Mouse (Mus musculus): ENCODE results near the gene E030030I06Rik. TPM values are rescaled to one million over a fixed set of nuclear protein-coding genes. Genes with fewer than 3 reads are reported as not detected.
"Not testable (repeated sequence)": the region's sequence is repeated elsewhere in the genome, so short reads cannot be mapped to it uniquely, and the experiment has no call there.

The E030030I06Rik gene
- 11.5 and 14.4 TPM in 2 replicates for polyA plus RNA-seq (2016; fragmentation: Nextera tagmentation; extraction: Ambion mirVana)

DNA sequence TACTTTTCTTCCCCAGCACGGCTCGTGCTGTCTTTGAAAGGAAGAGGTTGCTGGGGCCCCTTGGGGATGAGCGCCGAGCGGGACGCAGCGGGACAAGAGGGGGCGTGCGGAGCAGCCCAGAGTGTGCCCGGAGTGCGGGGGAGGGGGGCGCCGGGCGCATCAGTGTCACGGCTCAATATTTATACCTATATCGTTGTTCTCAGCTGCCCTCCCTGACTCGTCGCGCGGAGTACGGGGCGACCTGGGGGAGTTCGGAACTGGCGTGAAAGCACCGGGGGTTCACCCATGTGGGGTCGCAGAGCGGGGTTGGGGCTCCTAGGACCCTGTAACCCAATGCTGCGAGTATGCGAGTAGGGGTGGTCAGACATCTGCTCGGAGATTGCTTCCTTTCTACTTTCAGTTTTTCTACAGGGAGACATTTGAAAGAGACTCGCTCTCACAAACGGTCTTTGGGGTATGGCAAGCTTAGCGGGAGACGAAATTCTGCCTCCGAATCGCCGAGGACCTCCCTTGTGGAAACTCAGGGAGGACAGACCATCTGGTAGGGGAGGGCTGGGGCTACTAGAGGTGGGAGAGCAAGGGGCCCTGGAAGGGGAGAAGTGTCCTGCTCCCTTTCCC, at the start of gene E030030I06Rik:
E030030I06Rik (minus strand) TSS at position 198 of the 618 bp plus-strand sequence.
- no peaks in the 10 kb centered on the region for H3K36me3 ChIP-seq (replicated peaks)
- peak within 1 kb of the TSS; percentile 65 for H3K4me3 ChIP-seq (replicated peaks)
- peaks cover 39% of the 10 kb centered on the region for H3K27me3 ChIP-seq
- under 1% methylated on average over 37 of the region's 37 CpGs for WGBS
- H3K9me3 ChIP-seq, result no peaks in the 10 kb centered on the region
- H3K27ac ChIP-seq, result peak within 1 kb of the TSS; percentile 68; the same call in 1 of the 2 replicates
- H3K9ac ChIP-seq, result peak within 1 kb of the TSS; percentile 67
- H3K4me1 ChIP-seq, result peaks cover 30% of the 10 kb centered on the region
- H3K4me2 ChIP-seq, result peak within 1 kb of the TSS; percentile 84
- ATAC-seq (ENCODE audit: low FRiP score), result peak; percentile 67

- peak; percentile 78 for ATAC-seq (ENCODE audit: low FRiP score)
- not testable (repeated sequence) for H3K4me3 ChIP-seq (replicated peaks); H3K9me3 ChIP-seq; H3K27ac ChIP-seq; H3K27me3 ChIP-seq; H3K9ac ChIP-seq; H3K36me3 ChIP-seq (replicated peaks); H3K4me1 ChIP-seq
- peak overlapping the region; percentile 32; the same call in 1 of the 2 replicates for H3K4me2 ChIP-seq
- 10% methylated on average over 7 of the region's 10 CpGs for WGBS
Measured at GRCm38 (mm10) chr10:22191035-22191434, 42.0 kb upstream of the E030030I06Rik start.

GRCm38 (mm10) chr10:22176515-22176914, 27.4 kb upstream of the E030030I06Rik start:
- ATAC-seq (ENCODE audit: low FRiP score); H3K9me3 ChIP-seq; H3K9ac ChIP-seq: not testable (repeated sequence)

DNA sequence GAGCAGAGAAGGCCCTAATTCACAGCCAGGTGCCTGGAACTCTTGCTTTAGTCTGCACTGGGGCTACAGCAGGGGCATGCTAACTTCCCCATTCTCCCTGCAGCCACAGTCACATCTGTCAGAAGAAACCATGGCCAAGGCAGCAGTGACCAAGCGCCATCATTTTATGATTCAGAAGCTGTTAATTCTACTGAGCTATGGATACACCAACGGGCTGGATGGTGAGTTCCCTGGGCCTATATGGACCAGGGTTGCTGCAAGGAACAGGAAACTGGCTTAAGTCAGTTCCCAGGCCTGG, 25.1 kb upstream of the E030030I06Rik start:
- H3K4me2 ChIP-seq; ATAC-seq (ENCODE audit: low FRiP score); H3K4me3 ChIP-seq (replicated peaks); H3K27me3 ChIP-seq; H3K9ac ChIP-seq; H3K4me1 ChIP-seq; H3K27ac ChIP-seq; H3K9me3 ChIP-seq; H3K36me3 ChIP-seq (replicated peaks): not testable (repeated sequence)
- WGBS, result 76% methylated on average over 2 of the region's 2 CpGs

More at GRCm38 (mm10) chr10:22176515-22176914, 27.4 kb upstream of the E030030I06Rik start:
- not testable (repeated sequence) for H3K4me2 ChIP-seq; H3K4me3 ChIP-seq (replicated peaks); H3K27me3 ChIP-seq; H3K27ac ChIP-seq; H3K36me3 ChIP-seq (replicated peaks); H3K4me1 ChIP-seq
- WGBS, result 83% methylated on average over 2 of the region's 2 CpGs

DNA sequence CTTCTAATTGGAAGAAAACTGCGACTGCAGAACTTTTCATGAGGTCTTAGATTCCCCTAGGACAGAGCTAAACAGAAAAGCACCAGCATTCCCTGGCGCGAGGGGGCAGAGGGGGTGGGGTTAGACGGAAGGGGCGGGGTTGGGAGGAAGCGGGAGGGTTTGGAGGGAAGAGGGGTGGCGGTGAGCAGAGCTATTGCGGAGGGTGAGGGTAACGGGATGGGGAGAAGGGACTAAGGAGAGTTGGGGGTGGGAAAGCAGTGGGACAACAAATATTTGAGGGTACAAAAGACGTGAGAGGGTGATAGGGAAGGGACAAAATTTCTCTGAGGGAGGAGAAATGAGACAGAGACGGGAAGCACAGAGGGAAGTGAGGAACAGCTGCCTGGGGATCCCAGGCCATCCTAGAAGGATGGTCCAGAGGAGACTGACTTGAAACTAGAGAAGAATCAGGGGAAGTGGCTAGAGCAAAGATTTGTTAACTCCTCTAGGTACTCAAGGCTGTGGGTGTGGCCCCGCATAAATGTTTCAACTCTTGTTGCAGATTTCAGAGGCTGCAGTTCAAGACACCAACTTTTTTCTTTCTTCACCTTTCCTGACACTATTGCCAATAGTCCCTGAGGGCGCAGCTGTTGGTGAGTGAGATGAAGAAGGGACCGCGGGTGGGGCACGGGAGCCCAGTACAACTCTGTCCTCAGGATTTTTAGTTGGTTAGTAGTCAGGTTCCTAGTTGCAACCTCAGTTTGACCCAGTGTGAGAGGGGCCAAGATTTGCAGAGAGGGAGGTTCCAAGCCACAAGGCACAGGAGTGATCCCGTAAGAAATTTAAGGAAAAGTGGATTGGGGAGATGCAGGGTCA, 24.5 kb upstream of the E030030I06Rik start:
- peak; percentile 73 for ATAC-seq (ENCODE audit: low FRiP score)
- H3K4me2 ChIP-seq, result peak overlapping the region; percentile 32
- not testable (repeated sequence) for H3K9me3 ChIP-seq; H3K27me3 ChIP-seq; H3K36me3 ChIP-seq (replicated peaks); H3K27ac ChIP-seq; H3K9ac ChIP-seq; H3K4me1 ChIP-seq; H3K4me3 ChIP-seq (replicated peaks)
- WGBS, result 16% methylated on average over 11 of the region's 17 CpGs

DNA sequence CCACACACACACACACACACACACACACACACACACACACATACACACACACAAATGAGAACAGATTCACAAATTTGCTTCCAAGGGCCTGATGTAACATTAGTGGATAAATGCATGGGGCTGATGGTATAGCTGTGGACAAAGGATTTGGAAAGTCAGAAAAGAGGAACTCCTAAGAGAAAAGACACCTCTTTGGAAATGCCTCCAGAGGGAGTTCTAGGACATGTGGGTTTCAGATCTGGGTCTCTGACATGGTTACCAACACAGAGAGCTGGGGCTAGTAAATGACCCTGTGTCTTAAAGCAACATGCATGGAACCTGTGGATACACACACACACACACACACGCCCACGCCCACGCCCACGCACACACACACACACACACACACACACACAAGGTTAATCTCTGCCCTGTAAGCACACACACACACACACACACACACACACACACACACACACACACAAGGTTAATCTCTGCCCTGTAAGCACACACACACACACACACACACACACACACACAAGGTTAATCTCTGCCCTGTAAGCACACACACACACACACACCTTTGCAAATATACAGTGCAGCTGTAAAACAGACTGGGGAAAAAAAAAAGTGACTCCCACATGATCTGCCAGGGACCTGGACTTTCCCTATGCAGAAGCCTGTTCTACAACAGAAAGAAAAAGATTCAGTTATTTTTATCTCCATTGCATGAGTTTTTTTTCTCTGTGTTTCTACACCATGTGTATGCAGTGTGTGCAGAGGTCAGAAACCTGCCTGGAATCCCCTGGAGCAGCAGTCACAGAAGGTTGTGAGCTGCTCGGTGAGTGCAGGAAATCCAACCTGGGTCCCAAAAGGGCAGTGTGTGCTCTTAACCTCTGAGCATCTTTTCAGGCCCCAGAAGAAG, 23.6 kb upstream of the E030030I06Rik start:
- WGBS, result 77% methylated on average over 4 of the region's 5 CpGs
- H3K9ac ChIP-seq; H3K4me3 ChIP-seq (replicated peaks); H3K4me1 ChIP-seq; H3K27ac ChIP-seq; H3K27me3 ChIP-seq; H3K9me3 ChIP-seq; H3K36me3 ChIP-seq (replicated peaks); ATAC-seq (ENCODE audit: low FRiP score): not testable (repeated sequence)
- peak overlapping the region; percentile 32 for H3K4me2 ChIP-seq

GRCm38 (mm10) chr10:22169116-22169515, 20.0 kb upstream of the E030030I06Rik start:
- not testable (repeated sequence) for H3K4me3 ChIP-seq (replicated peaks); H3K27ac ChIP-seq; ATAC-seq (ENCODE audit: low FRiP score); H3K4me1 ChIP-seq; H3K27me3 ChIP-seq; H3K36me3 ChIP-seq (replicated peaks); H3K4me2 ChIP-seq; H3K9me3 ChIP-seq; H3K9ac ChIP-seq

GRCm38 (mm10) chr10:22167061-22167460, 18.0 kb upstream of the E030030I06Rik start:
- ATAC-seq (ENCODE audit: low FRiP score); H3K36me3 ChIP-seq (replicated peaks); H3K9ac ChIP-seq; H3K27me3 ChIP-seq; H3K4me2 ChIP-seq; H3K9me3 ChIP-seq; H3K4me1 ChIP-seq; H3K27ac ChIP-seq; H3K4me3 ChIP-seq (replicated peaks): not testable (repeated sequence)
- 86% methylated on average over 1 of the region's 1 CpGs for WGBS

DNA sequence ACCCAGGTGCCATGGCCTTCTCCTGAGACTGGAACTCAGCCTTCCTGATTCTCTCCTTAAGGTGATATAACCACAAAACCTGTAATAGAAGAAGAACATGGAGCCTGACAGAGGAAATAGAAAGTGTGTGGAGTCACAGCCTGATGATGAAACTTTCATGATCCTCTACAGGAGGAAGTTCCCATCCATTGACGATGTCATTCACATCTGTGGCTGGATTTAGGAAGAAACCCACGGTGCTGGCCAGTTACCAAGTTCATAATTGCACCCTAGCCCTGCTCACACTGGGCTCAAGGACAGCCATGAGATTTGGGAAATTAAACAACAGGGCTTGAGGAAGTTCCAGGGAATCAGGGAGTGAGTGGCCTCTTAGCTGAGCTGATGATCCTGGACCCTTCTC, 17.0 kb upstream of the E030030I06Rik start:
- not testable (repeated sequence) for H3K9me3 ChIP-seq; H3K27ac ChIP-seq; H3K36me3 ChIP-seq (replicated peaks); ATAC-seq (ENCODE audit: low FRiP score); H3K9ac ChIP-seq; H3K4me1 ChIP-seq; H3K4me2 ChIP-seq; H3K4me3 ChIP-seq (replicated peaks)
- 68% methylated on average over 2 of the region's 2 CpGs for WGBS
- H3K27me3 ChIP-seq, result peaks cover 17% of the 10 kb centered on the region

GRCm38 (mm10) chr10:22165328-22166003, 16.4 kb upstream of the E030030I06Rik start:
- not testable (repeated sequence) for ATAC-seq (ENCODE audit: low FRiP score); H3K4me3 ChIP-seq (replicated peaks); H3K9me3 ChIP-seq; H3K36me3 ChIP-seq (replicated peaks); H3K9ac ChIP-seq; H3K4me2 ChIP-seq; H3K4me1 ChIP-seq; H3K27ac ChIP-seq
- 70% methylated on average over 5 of the region's 5 CpGs for WGBS
- H3K27me3 ChIP-seq, result peaks cover 19% of the 10 kb centered on the region

GRCm38 (mm10) chr10:22163705-22164583, 14.9 kb upstream of the E030030I06Rik start:
- 40% methylated on average over 15 of the region's 16 CpGs for WGBS
- peaks cover 31% of the 10 kb centered on the region for H3K27me3 ChIP-seq
- not testable (repeated sequence) for H3K9me3 ChIP-seq; H3K36me3 ChIP-seq (replicated peaks); H3K27ac ChIP-seq; H3K4me3 ChIP-seq (replicated peaks); H3K9ac ChIP-seq; H3K4me1 ChIP-seq
- ATAC-seq (ENCODE audit: low FRiP score), result peak; percentile 79
- peak overlapping the region; percentile 44 for H3K4me2 ChIP-seq

All from forebrain, embryonic 12.5 days (tissue).